Mouse (Mus musculus): ENCODE results near the gene Esam.

The Esam gene

GRCm38 (mm10) chr9:37527396-37528224 is at the start of gene Esam:
Esam (plus strand) TSS chr9:37528078.
- DNase-seq (ENCODE audit: low spot score in 2 of 2): peak; percentile 83 to 89

- DNase-seq (ENCODE audit: low spot score in 2 of 2): no peak
Observed at GRCm38 (mm10) chr9:37485146-37485545, 42.7 kb upstream of the Esam start.

GRCm38 (mm10) chr9:37488041-37488440 is 39.8 kb upstream of the Esam start:
- DNase-seq (ENCODE audit: low spot score in 2 of 2): no peak

- DNase-seq (ENCODE audit: low spot score in 2 of 2): peak; percentile 90 to 92
Observed at GRCm38 (mm10) chr9:37488611-37489396, 39.1 kb upstream of the Esam start, which contains the start of gene Msantd2. Msantd2 (plus strand) TSS chr9:37489319.

- peak; percentile 22 to 23 for DNase-seq (ENCODE audit: low spot score in 2 of 2)
Observed at GRCm38 (mm10) chr9:37489446-37490120, 38.3 kb upstream of the Esam start.

- no peak for DNase-seq (ENCODE audit: low spot score in 2 of 2)
Observed at GRCm38 (mm10) chr9:37495761-37496160, 32.1 kb upstream of the Esam start.

GRCm38 (mm10) chr9:37496325-37496724 is 31.6 kb upstream of the Esam start:
- no peak for DNase-seq (ENCODE audit: low spot score in 2 of 2)

GRCm38 (mm10) chr9:37500201-37500600 is 27.7 kb upstream of the Esam start:
- no peak for DNase-seq (ENCODE audit: low spot score in 2 of 2)

- no peak for DNase-seq (ENCODE audit: low spot score in 2 of 2)
Observed at GRCm38 (mm10) chr9:37501170-37501569, 26.7 kb upstream of the Esam start.

- no peak for DNase-seq (ENCODE audit: low spot score in 2 of 2)
Observed at GRCm38 (mm10) chr9:37504348-37504747, 23.5 kb upstream of the Esam start.

- DNase-seq (ENCODE audit: low spot score in 2 of 2): no peak
Observed at GRCm38 (mm10) chr9:37506023-37506422, 21.9 kb upstream of the Esam start.

GRCm38 (mm10) chr9:37512097-37512496 is 15.8 kb upstream of the Esam start:
- DNase-seq (ENCODE audit: low spot score in 2 of 2): no peak

- no peak for DNase-seq (ENCODE audit: low spot score in 2 of 2)
Observed at GRCm38 (mm10) chr9:37514456-37514855, 13.4 kb upstream of the Esam start.

GRCm38 (mm10) chr9:37517467-37517866 is 10.4 kb upstream of the Esam start:
- no peak for DNase-seq (ENCODE audit: low spot score in 2 of 2)

GRCm38 (mm10) chr9:37518991-37519390 is 8.9 kb upstream of the Esam start:
- no peak for DNase-seq (ENCODE audit: low spot score in 2 of 2)

- no peak for DNase-seq (ENCODE audit: low spot score in 2 of 2)
Observed at GRCm38 (mm10) chr9:37519995-37520394, 7.9 kb upstream of the Esam start.

- DNase-seq (ENCODE audit: low spot score in 2 of 2): no peak
Observed at GRCm38 (mm10) chr9:37525461-37525860, 2.4 kb upstream of the Esam start.

GRCm38 (mm10) chr9:37526443-37527395 is 1.2 kb upstream of the Esam start:
- peak; percentile 39 to 64 for DNase-seq (ENCODE audit: low spot score in 2 of 2)

- DNase-seq (ENCODE audit: low spot score in 2 of 2): peak; percentile 73 to 83
Observed at GRCm38 (mm10) chr9:37528225-37528970, 520 bp downstream of the Esam start.
